Mouse (Mus musculus) cerebellum, adult 2 months (tissue): ENCODE data around the gene Asxl2.
"Not testable (repeated sequence)": the region's sequence is repeated elsewhere in the genome, so short reads cannot be mapped to it uniquely, and the experiment has no call there.

Experiments used
- CTCF ChIP-seq: fragments of 200-500 bp; IDR thresholded peaks from 2 replicates; pipeline ENCODE4 v1.5.1; 2011; ENCODE audit warnings: low read depth, mild to moderate bottlenecking, control low read depth, low read length, moderate library complexity, borderline replicate concordance; ENCODE audit not compliant: insufficient read depth
- POLR2A ChIP-seq: fragments of 200-500 bp; IDR thresholded peaks from 2 replicates; pipeline ENCODE4 v1.6.1; 2011; ENCODE audit warnings: low read length, control low read depth, borderline replicate concordance; ENCODE audit not compliant: insufficient read depth

- not testable (repeated sequence) for TF ChIP-seq CTCF, POLR2A
Observed at GRCm38 (mm10) chr12:3405662-3406061, 21.0 kb upstream of the Asxl2 start.
